Mouse (Mus musculus) embryonic facial prominence, embryonic 11.5 days (tissue): ENCODE results near the gene Slc25a26. TPM values are rescaled to one million over a fixed set of nuclear protein-coding genes. Genes with fewer than 3 reads are reported as not detected.
A peak's percentile ranks its signal among the peaks of the same experiment; 100 is the strongest.

Experiments used
- ATAC-seq: fragments of 200-750 bp; cut with Nextera tagmentation; replicated peaks from 2 replicates; pipeline ENCODE4 v1.8.0; 2017; ENCODE audit warnings: low read depth; ENCODE audit not compliant: insufficient number of reproducible peaks, low FRiP score, low TSS enrichment
- DNase-seq: peaks from one replicate; pipeline ENCODE4 v3.0.0-alpha.2; 2015; ENCODE audit warnings: low spot score
- H3K27ac ChIP-seq: fragments of 300-500 bp; sonication (generic); replicated peaks from 2 replicates; pipeline ENCODE4 v1.5.1; 2014; ENCODE audit warnings: mild to moderate bottlenecking, low read depth, low read length, control low read depth
- H3K27me3 ChIP-seq: fragments of 300-500 bp; sonication (generic); 2 replicates; pipeline ENCODE4 v1.6.1; 2014; ENCODE audit warnings: mild to moderate bottlenecking, low read length, moderate library complexity, mixed read lengths; ENCODE audit not compliant: control insufficient read depth, insufficient read depth
- H3K36me3 ChIP-seq: fragments of 300-500 bp; sonication (generic); replicated peaks from 2 replicates; pipeline ENCODE4 v1.6.1; 2014; ENCODE audit warnings: low read depth, mild to moderate bottlenecking, low read length, moderate library complexity, mixed read lengths; ENCODE audit not compliant: control insufficient read depth, insufficient read depth
- H3K4me1 ChIP-seq: fragments of 300-500 bp; sonication (generic); 2 replicates; pipeline ENCODE4 v1.6.1; 2014; ENCODE audit warnings: low read length, mixed read lengths; ENCODE audit not compliant: control insufficient read depth, insufficient read depth
- H3K4me2 ChIP-seq: fragments of 300-500 bp; sonication (generic); 2 replicates; pipeline ENCODE4 v1.6.1; 2014; ENCODE audit warnings: low read depth, mild to moderate bottlenecking, control low read depth, low read length, moderate library complexity
- H3K4me3 ChIP-seq: fragments of 300-500 bp; sonication (generic); 2 replicates; pipeline ENCODE4 v1.5.1; 2014; ENCODE audit warnings: low read depth, low read length, control low read depth
- H3K9ac ChIP-seq: fragments of 300-500 bp; sonication (generic); replicated peaks from 2 replicates; pipeline ENCODE4 v1.6.1; 2014; ENCODE audit warnings: mild to moderate bottlenecking, control low read depth, low read length
- H3K9me3 ChIP-seq: fragments of 300-500 bp; sonication (generic); replicated peaks from 2 replicates; pipeline ENCODE4 v1.6.1; 2016; ENCODE audit warnings: mild to moderate bottlenecking, low read length, inconsistent platforms, mixed read lengths; ENCODE audit not compliant: control insufficient read depth
- WGBS: fragments of 180-500 bp; shearing (Covaris S2); extraction: QIAGEN DNeasy Blood & Tissue Kit; methylation state at CpG from one replicate; pipeline ENCODE4 v1.1.7; 2014; 5-methylcytosine and 5-hydroxymethylcytosine counted together
- polyA plus RNA-seq: library from polyadenylated mRNA; unstranded; fragments of >200 nt; fragmentation: Nextera tagmentation; extraction: Ambion mirVana; gene quantifications from 2 replicates; pipeline ENCODE4 v1.2.1, GENCODE M21; 2014

Gene Slc25a26
- polyA plus RNA-seq, 1 experiment from 2014 or later: 7.8 TPM

GRCm38 (mm10) chr6:94646274-94646863 lies 146.2 kb downstream of the Slc25a26 start:
- Histone ChIP-seq H3K4me2 (no peak overlapping the region), H3K9ac (no peak overlapping the region), H3K4me3 (no peak overlapping the region), H3K4me1 (peaks cover 6% of the 10 kb centered on the region; the same call in 1 of the 2 replicates), H3K27ac (no peak overlapping the region), H3K27me3 (no peaks in the 10 kb centered on the region), H3K9me3 (no peaks in the 10 kb centered on the region), H3K36me3 (no peaks in the 10 kb centered on the region)
- ATAC-seq (no peak), DNase-seq (no peak)
- 64% methylated on average over 6 of the region's 6 CpGs for WGBS

DNA sequence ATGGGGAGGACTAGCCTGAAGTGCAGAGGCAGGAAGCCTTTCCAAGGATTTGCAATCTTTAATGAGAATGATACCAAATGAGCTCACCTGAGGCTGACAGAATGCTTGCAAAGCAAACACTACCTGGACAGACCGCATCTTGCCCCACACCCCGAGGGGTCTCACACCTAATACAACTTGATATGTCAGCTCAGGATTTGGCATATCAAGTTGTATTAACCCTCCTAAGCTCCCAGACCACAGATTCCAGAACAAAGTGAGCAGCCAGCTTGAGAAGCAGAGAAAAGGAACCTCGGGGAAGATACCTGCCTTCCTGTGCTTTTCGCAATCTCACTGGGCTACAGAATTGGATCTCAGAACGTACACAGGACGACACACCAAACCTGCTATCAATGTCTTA lies 146.8 kb downstream of the Slc25a26 start:
- peaks cover 6% of the 10 kb centered on the region; the same call in 1 of the 2 replicates for H3K4me1 ChIP-seq
- H3K4me3 ChIP-seq: no peak overlapping the region
- ATAC-seq (no peak), DNase-seq (no peak)
- H3K9ac ChIP-seq: no peak overlapping the region
- H3K36me3 ChIP-seq: no peaks in the 10 kb centered on the region
- H3K4me2 ChIP-seq: no peak overlapping the region
- H3K27ac ChIP-seq: no peak overlapping the region
- no peaks in the 10 kb centered on the region for H3K27me3 ChIP-seq
- WGBS: 61% methylated on average over 6 of the region's 6 CpGs
- no peaks in the 10 kb centered on the region for H3K9me3 ChIP-seq

- no peaks in the 10 kb centered on the region for H3K36me3 ChIP-seq
- H3K9me3 ChIP-seq: no peaks in the 10 kb centered on the region
- no peaks in the 10 kb centered on the region for H3K27me3 ChIP-seq
- peak overlapping the region; percentile 36; the same call in 1 of the 2 replicates for H3K27ac ChIP-seq
- 7% methylated on average over 10 of the region's 10 CpGs for WGBS
- ATAC-seq (peak; percentile 80), DNase-seq (peak; percentile 79)
- H3K4me2 ChIP-seq: peak overlapping the region; percentile 21
- H3K9ac ChIP-seq: 0 out of 2 replicates have a peak overlapping the region, but pooled peaks have one; percentile 22
- peaks cover 6% of the 10 kb centered on the region; the same call in 1 of the 2 replicates for H3K4me1 ChIP-seq
- no peak overlapping the region for H3K4me3 ChIP-seq
These were observed 147.7 kb downstream of the Slc25a26 start for GRCm38 (mm10) chr6:94647574-94648430.

DNA sequence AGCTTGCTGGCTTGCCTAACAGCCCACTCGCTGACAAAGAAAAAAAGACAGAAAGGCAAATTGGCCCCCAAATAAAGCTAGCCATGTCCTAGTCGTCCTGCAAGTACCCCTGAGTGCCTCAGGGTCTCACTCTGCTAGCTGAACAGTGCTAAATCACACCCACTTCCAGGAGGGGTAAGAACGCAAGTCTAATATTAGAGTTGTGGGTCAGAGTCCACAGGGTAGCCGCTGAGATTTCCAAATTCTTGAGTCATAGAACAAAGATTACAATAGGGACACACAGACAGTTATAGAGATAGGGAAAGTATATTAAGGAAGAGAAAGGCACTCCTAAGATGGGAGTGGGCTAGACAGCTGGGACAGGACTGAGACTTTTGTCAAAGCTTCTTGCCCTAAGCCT lies 148.4 kb downstream of the Slc25a26 start:
- DNase-seq: no peak
- peak; percentile 11; the same call in 1 of the 2 replicates for ATAC-seq
- H3K4me3 ChIP-seq: no peak overlapping the region
- H3K9me3 ChIP-seq: no peaks in the 10 kb centered on the region
- WGBS: 32% methylated on average over 4 of the region's 4 CpGs
- peaks cover 6% of the 10 kb centered on the region; the same call in 1 of the 2 replicates for H3K4me1 ChIP-seq
- H3K27me3 ChIP-seq: no peaks in the 10 kb centered on the region
- no peak overlapping the region for H3K9ac ChIP-seq
- H3K4me2 ChIP-seq: no peak overlapping the region
- H3K27ac ChIP-seq: peak overlapping the region; percentile 36; the same call in 1 of the 2 replicates
- no peaks in the 10 kb centered on the region for H3K36me3 ChIP-seq

DNA sequence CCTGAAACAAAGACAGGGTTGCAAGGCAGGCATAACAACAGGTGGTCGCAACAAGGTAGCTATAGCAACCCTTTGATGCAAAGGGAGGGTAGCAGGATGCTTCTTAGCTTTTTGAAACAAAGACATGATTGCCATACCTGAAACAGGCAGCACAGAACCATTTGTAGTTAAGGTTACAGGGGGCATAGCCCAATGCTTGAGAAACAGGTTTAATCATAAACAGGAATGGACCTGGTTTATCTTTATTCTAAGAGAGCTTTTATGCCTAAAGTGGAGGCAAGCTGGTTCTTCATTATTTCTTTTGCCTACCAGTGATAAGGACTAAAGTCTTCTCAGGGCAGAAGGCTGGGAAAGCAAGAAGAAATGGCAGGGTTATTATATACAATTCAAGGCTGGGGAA lies 149.5 kb downstream of the Slc25a26 start:
- DNase-seq (no peak), ATAC-seq (no peak)
- Histone ChIP-seq H3K27me3 (no peaks in the 10 kb centered on the region), H3K4me1 (peaks cover 6% of the 10 kb centered on the region; the same call in 1 of the 2 replicates), H3K9me3 (no peaks in the 10 kb centered on the region), H3K36me3 (no peaks in the 10 kb centered on the region), H3K4me3 (no peak overlapping the region), H3K9ac (no peak overlapping the region), H3K4me2 (no peak overlapping the region), H3K27ac (no peak overlapping the region)
- WGBS: 75% methylated on average over 1 of the region's 1 CpGs

- Histone ChIP-seq H3K9me3 (no peaks in the 10 kb centered on the region), H3K27me3 (no peaks in the 10 kb centered on the region), H3K36me3 (0 out of 2 replicates have a peak, but pooled peaks cover 2% of the 10 kb centered on the region), H3K27ac (no peak overlapping the region), H3K4me2 (no peak overlapping the region), H3K9ac (no peak overlapping the region), H3K4me1 (peaks cover 4% of the 10 kb centered on the region; the same call in 1 of the 2 replicates), H3K4me3 (no peak overlapping the region)
- ATAC-seq: no peak
- DNase-seq: no peak
- WGBS: 76% methylated on average over 17 of the region's 17 CpGs
These were observed 151.4 kb downstream of the Slc25a26 start for GRCm38 (mm10) chr6:94651541-94651940.

DNA sequence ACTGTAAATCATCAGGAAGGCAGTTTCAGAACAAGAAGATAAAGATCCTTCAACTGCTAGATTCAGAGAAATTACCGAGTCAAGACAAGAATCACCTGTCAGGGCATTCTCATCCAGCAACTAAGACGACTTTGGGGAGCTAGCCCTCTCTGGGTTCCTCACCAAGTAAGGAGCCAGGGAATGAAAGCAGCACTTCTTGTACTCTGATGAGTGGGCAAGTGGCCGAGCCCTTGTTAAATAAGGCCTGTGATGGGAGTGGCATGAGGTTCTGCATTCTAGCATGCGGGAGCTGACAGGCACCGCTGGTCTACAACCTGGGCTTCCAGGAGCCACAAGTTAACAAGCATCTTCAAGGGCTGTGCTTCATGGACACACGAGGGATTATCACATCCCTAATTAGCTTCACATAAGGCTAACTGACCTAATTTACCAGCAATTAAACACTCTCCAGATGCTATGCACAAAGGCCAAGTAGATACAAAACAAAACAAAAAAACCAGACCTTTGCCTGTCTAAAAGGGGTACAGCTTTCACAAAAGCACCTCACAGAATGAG lies 152.6 kb downstream of the Slc25a26 start:
- ATAC-seq (no peak), DNase-seq (no peak)
- Histone ChIP-seq H3K4me2 (no peak overlapping the region), H3K27ac (no peak overlapping the region), H3K9me3 (no peaks in the 10 kb centered on the region), H3K4me3 (no peak overlapping the region), H3K9ac (no peak overlapping the region), H3K4me1 (peaks cover 4% of the 10 kb centered on the region; the same call in 1 of the 2 replicates), H3K36me3 (0 out of 2 replicates have a peak, but pooled peaks cover 2% of the 10 kb centered on the region), H3K27me3 (no peaks in the 10 kb centered on the region)
- WGBS: 68% methylated on average over 6 of the region's 6 CpGs
